Mouse (Mus musculus): ENCODE data around the gene Rab25. TPM values are rescaled to one million over a fixed set of nuclear protein-coding genes. Genes with fewer than 3 reads are reported as not detected.
A peak's percentile ranks its signal among the peaks of the same experiment; 100 is the strongest.

Rab25 gene
- polyA plus RNA-seq, 1 experiment = 184 TPM

DNA sequence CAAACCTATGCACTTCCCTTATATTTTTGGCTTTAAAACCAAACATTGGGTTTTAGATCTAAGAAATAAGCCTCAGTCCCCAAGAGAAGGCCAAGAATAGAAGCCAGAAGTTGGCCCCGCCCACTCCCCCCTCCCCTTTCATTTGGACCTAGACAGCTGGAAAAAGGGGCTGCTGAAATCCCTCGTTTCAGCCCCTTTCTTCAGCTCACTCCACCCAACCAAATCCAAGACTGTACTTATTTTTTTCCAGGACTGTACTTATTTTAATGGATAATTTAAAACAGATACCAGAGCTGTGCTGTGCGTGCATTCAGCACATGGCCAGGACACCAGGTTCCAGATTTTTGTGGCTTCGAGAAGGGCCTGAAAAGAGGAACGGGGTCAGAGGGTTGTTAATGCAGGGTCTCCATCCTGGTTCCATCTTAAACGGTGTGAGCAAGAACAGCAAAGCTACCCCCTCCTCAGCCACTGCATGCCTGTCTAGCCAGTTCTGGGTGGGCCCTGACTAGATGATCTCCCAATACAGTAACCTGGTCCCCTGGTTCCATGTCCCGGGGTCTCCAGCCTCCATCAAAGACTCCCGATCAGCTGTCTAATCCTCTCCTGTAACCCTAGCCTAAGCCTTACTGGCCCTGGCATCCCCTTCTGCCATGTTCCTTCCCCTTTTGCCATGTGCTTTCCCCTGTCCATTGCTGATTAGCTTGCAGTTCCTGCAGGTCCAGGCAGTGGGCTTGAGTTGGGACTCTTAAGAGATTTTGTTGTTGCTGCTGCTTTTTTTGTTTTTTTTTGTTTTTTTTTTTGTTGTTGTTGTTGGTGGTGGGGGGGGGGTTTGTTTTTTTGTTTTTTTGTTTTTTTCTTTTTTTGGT, 44.0 kb downstream of the Rab25 start:
- no peak for TF ChIP-seq POLR2A (IDR thresholded peaks at IDR 0.05; ENCODE audit: low read depth, low read length)
- TF ChIP-seq CTCF (IDR thresholded peaks at IDR 0.05; ENCODE audit: extremely low read depth, insufficient read length, insufficient replicate concordance, low read depth, low read length) = no peak
- no peak overlapping the region for H3K27ac ChIP-seq (ENCODE audit: insufficient read depth, low read depth, low read length)
- H3K27me3 ChIP-seq (ENCODE audit: control insufficient read depth, insufficient read depth, low read length) = no peaks in the 10 kb centered on the region
- H3K36me3 ChIP-seq (ENCODE audit: control insufficient read depth, insufficient read depth, low read length) = peaks cover 2% of the 10 kb centered on the region; the same call in 1 of the 2 replicates
- 73% methylated on average over 8 of the region's 8 CpGs for WGBS
- H3K4me1 ChIP-seq (ENCODE audit: control insufficient read depth, insufficient read depth, insufficient read length, low read length) = peaks cover 18% of the 10 kb centered on the region
- no peak overlapping the region for H3K4me3 ChIP-seq (ENCODE audit: low read depth, low read length)

DNA sequence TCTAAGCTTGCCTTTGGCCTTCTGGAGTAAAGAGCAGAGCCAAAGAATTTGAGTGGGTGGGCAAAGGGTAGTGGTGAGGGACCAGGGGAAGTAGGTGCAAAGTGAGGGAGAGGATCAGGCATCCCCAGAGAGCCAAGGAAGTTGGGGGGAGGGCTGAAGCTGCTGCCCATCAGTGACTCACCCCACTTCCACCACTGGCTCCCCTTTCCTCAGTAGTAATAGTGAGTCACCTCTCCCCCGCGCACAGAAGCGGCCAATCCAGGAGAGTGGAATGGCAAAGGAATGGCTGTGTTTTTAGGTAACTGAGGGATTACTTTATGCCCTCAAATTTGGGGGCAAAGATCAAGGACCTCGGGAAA, 44.6 kb downstream of the Rab25 start:
- Histone ChIP-seq H3K4me1 (ENCODE audit: control insufficient read depth, insufficient read depth, insufficient read length, low read length) (peaks cover 18% of the 10 kb centered on the region), H3K4me3 (ENCODE audit: low read depth, low read length) (peak overlapping the region; percentile 71; the same call in 1 of the 2 replicates), H3K27ac (ENCODE audit: insufficient read depth, low read depth, low read length) (peak overlapping the region; percentile 21; the same call in 1 of the 2 replicates), H3K36me3 (ENCODE audit: control insufficient read depth, insufficient read depth, low read length) (peaks cover 6% of the 10 kb centered on the region; the same call in 1 of the 2 replicates), H3K27me3 (ENCODE audit: control insufficient read depth, insufficient read depth, low read length) (no peaks in the 10 kb centered on the region)
- 18% methylated on average over 4 of the region's 4 CpGs for WGBS
- no peak for TF ChIP-seq CTCF (IDR thresholded peaks at IDR 0.05; ENCODE audit: extremely low read depth, insufficient read length, insufficient replicate concordance, low read depth, low read length)
- TF ChIP-seq POLR2A (IDR thresholded peaks at IDR 0.05; ENCODE audit: low read depth, low read length) = no peak

DNA sequence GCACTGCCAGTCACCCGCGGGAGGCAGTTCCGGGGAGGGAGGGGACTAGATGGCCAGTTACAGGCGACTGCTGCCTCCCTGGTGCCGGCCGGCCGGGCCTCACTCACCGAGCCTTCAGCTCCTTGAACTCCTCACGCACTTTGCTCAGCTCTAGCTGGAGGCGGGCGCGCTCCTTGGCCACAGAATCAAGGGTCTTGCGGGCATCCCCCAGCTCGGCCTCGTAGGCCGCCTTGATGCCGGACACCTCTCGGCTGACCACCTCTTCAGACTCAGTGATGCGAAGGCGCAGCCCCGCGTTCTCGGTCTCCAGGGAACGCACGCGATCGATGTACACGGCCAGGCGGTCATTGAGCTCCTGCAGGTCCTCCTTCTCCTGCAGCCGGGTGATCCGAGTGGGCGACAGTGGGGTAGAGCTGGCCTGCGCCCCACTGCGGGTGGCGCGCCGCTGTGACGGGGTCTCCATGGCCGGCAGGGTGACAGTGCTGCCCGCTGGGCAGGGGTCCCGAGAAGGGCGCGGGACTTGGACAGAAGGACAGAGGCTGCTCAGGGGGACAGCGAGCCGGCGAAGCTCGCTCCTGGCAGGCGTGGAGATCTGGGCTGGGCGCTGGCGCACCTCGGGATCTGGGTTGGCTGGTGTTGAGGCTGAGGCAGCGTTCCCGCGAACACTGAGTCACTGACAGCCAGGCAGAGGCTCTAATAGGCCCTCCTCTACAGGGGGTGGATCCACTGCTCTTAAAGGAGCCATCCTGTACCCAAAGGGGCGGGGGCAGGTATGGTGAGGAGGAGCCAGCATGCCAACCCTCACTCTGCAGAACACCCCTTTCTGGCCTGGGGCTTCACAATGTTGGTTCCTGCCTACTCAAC, 45.2 kb downstream of the Rab25 start:
- under 1% methylated on average over 55 of the region's 55 CpGs for WGBS
- peak overlapping the region; percentile 79 for H3K27ac ChIP-seq (ENCODE audit: insufficient read depth, low read depth, low read length)
- peaks cover 6% of the 10 kb centered on the region; the same call in 1 of the 2 replicates for H3K36me3 ChIP-seq (ENCODE audit: control insufficient read depth, insufficient read depth, low read length)
- TF ChIP-seq POLR2A (IDR thresholded peaks at IDR 0.05; ENCODE audit: low read depth, low read length) (peak; percentile 97), CTCF (IDR thresholded peaks at IDR 0.05; ENCODE audit: extremely low read depth, insufficient read length, insufficient replicate concordance, low read depth, low read length) (no peak)
- H3K4me1 ChIP-seq (ENCODE audit: control insufficient read depth, insufficient read depth, insufficient read length, low read length) = peaks cover 23% of the 10 kb centered on the region
- H3K4me3 ChIP-seq (ENCODE audit: low read depth, low read length) = peak overlapping the region; percentile 71
- no peaks in the 10 kb centered on the region for H3K27me3 ChIP-seq (ENCODE audit: control insufficient read depth, insufficient read depth, low read length)

DNA sequence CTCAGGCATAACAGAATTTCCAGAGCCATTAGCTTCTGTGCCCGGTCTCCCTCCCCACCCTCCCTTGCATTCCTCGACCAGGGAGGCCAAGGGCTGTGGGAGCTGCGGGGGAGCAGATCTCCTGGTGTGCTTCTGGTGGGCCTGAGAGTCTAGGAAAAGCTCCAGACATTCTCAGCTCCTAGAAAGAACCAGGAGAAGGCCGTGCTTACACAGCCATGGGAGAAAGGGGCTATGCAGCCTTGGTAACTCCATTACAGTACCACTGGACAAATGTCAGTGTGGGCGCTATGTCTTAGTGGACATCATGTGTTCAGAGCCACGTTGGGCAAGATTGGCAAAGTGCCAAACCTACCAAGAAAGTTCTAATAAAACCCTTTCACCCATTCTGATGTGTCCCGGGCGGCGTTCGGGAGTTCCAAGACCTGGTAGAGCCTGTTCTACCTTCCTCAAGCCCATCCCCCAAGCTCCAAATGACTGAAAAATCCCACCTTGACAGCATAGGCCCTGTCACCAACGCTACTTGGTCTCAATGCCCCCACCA, 46.0 kb downstream of the Rab25 start:
- H3K27ac ChIP-seq (ENCODE audit: insufficient read depth, low read depth, low read length) = peak overlapping the region; percentile 79
- H3K36me3 ChIP-seq (ENCODE audit: control insufficient read depth, insufficient read depth, low read length) = peaks cover 6% of the 10 kb centered on the region; the same call in 1 of the 2 replicates
- H3K27me3 ChIP-seq (ENCODE audit: control insufficient read depth, insufficient read depth, low read length) = no peaks in the 10 kb centered on the region
- TF ChIP-seq CTCF (IDR thresholded peaks at IDR 0.05; ENCODE audit: extremely low read depth, insufficient read length, insufficient replicate concordance, low read depth, low read length) (no peak), POLR2A (IDR thresholded peaks at IDR 0.05; ENCODE audit: low read depth, low read length) (no peak)
- WGBS = 19% methylated on average over 11 of the region's 11 CpGs
- peaks cover 30% of the 10 kb centered on the region for H3K4me1 ChIP-seq (ENCODE audit: control insufficient read depth, insufficient read depth, insufficient read length, low read length)
- peak overlapping the region; percentile 71 for H3K4me3 ChIP-seq (ENCODE audit: low read depth, low read length)

- TF ChIP-seq POLR2A (IDR thresholded peaks at IDR 0.05; ENCODE audit: low read depth, low read length) = no peak
- no peak for TF ChIP-seq CTCF (IDR thresholded peaks at IDR 0.05; ENCODE audit: extremely low read depth, insufficient read length, insufficient replicate concordance, low read depth, low read length)
- peak overlapping the region; percentile 79; the same call in 1 of the 2 replicates for H3K27ac ChIP-seq (ENCODE audit: insufficient read depth, low read depth, low read length)
- 38% methylated on average over 6 of the region's 6 CpGs for WGBS
- H3K27me3 ChIP-seq (ENCODE audit: control insufficient read depth, insufficient read depth, low read length) = no peaks in the 10 kb centered on the region
- peaks cover 33% of the 10 kb centered on the region for H3K4me1 ChIP-seq (ENCODE audit: control insufficient read depth, insufficient read depth, insufficient read length, low read length)
- H3K36me3 ChIP-seq (ENCODE audit: control insufficient read depth, insufficient read depth, low read length) = peaks cover 6% of the 10 kb centered on the region; the same call in 1 of the 2 replicates
- H3K4me3 ChIP-seq (ENCODE audit: low read depth, low read length) = peak overlapping the region; percentile 71
Observed at GRCm38 (mm10) chr3:88501366-88502030, 46.6 kb downstream of the Rab25 start.

DNA sequence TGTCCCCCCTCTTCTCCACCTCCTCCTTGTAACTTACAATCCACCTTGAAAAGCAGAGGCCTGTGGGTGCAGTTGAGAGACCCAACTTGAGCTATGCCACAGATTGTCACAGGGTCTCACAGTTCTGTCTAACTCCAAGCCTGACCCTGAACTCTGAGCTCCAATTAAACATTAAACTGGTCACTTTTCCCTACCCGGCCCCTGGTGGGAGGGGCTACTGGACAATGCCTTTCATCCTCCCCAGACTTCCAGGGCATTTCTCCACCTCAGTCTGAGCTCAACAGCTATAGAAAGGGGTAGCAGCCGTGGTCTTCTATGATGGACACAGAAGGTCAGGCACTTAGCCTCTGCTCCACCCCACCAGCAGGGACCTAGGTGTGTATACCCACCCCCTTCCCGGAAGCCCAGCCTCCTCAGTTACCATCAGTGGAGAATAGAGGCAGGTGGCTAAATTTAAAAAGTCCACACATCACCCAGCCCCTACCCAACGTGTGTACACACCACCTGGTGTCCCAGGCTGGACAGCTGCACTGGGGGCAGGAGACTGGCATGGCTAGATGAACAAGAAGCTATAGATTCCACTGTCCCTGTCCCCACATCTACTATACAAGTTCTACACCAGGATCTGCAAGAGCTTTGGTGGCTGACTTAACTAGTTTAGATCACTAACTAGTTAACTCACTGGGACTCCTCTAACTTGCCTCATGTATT, 47.3 kb downstream of the Rab25 start:
- no peak for TF ChIP-seq CTCF (IDR thresholded peaks at IDR 0.05; ENCODE audit: extremely low read depth, insufficient read length, insufficient replicate concordance, low read depth, low read length)
- no peak for TF ChIP-seq POLR2A (IDR thresholded peaks at IDR 0.05; ENCODE audit: low read depth, low read length)
- Histone ChIP-seq H3K36me3 (ENCODE audit: control insufficient read depth, insufficient read depth, low read length) (peaks cover 6% of the 10 kb centered on the region; the same call in 1 of the 2 replicates), H3K4me3 (ENCODE audit: low read depth, low read length) (peak overlapping the region; percentile 34), H3K27ac (ENCODE audit: insufficient read depth, low read depth, low read length) (no peak overlapping the region), H3K4me1 (ENCODE audit: control insufficient read depth, insufficient read depth, insufficient read length, low read length) (peaks cover 36% of the 10 kb centered on the region), H3K27me3 (ENCODE audit: control insufficient read depth, insufficient read depth, low read length) (no peaks in the 10 kb centered on the region)
- 39% methylated on average over 4 of the region's 4 CpGs for WGBS
